Mouse (Mus musculus) frontal cortex, adult 2 months (tissue): ENCODE measurements around the gene Gm11213. TPM values are rescaled to one million over a fixed set of nuclear protein-coding genes. Genes with fewer than 3 reads are reported as not detected.

Experiments used
- DNase-seq, 2 experiments: peaks; one replicate each; pipeline ENCODE4 v3.0.0; 2022; ENCODE audit warnings: low spot score in 1 of 2; ENCODE audit errors: extremely low spot score in 1 of 2
- polyA plus RNA-seq: library from polyadenylated mRNA; depleted of rRNA; stranded (reverse); fragments of >200 nt; gene quantifications from 2 replicates; pipeline ENCODE4 v1.2.3, GENCODE M21; 2012; rRNA removed

Gm11213 gene
- polyA plus RNA-seq = not detected in 2 replicates

DNA sequence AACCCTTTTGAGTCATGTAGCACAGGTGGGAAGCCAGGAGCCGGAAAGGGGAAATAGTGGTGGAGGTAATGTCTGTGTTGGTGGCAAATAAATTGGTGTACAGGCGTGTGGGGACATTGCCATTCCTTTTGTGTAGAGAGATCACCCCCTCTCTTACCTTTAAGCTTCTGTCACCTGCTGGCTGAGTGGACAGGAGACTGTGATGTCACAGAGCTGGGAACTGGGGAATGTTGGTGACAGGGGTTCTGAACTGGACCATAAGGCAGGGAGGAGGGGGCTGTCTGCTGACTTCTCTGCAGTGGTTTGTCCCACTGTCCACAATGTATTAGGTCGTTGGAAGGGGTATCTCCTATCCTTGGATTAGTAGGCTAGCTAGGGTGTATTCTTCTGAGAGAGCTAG lies at the start of gene Gm11213:
Gm11213 (minus strand) TSS at position 317 of the 400 bp plus-strand sequence.
- DNase-seq = no peak

GRCm38 (mm10) chr4:63654381-63654780 lies 49.3 kb upstream of the Gm11213 start:
- DNase-seq = no peak

- no peak for DNase-seq
Observed at GRCm38 (mm10) chr4:63643956-63644726, 39.1 kb upstream of the Gm11213 start.

DNA sequence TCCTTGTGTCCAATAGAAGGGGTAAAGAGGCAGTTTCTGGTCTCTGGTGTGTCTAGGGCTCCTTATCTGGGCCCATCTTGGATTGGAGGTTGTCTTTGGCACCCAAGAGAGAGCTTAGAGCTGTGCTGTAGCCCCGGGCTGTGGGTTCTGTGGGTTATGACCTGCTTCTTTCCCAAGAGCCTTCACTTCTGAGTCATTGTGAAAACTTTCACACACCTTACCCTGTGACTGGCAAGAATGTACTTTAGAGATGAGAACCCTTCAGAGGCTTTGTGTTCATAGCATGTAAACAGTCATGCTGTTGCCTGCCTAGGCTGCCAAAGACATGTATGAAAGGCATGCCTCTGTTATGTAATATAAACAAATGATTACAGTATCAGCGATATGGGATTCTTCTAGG lies 34.8 kb upstream of the Gm11213 start:
- DNase-seq = no peak

DNA sequence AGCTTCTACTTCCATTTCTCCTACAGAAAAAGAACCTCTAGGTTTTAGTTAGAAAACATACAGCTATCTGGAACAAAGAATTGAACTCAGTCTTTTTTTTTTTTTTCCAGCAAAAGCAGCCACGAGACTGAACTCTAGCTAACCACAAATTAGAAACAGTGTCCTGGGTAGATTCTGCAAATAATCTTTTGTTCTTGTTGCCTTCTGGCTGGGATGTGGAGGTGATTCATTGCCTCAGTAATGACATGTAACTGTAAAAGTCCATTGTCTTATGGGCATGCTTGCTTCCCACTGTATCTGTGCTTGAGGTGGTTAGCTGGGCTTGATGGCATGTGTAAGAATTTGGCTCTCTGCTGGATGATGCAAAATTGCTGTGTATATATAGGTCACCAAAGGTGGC lies 33.5 kb upstream of the Gm11213 start:
- no peak for DNase-seq

GRCm38 (mm10) chr4:63633181-63633580 lies 28.1 kb upstream of the Gm11213 start:
- no peak for DNase-seq

GRCm38 (mm10) chr4:63627111-63627510 lies 22.1 kb upstream of the Gm11213 start:
- DNase-seq = no peak

- no peak for DNase-seq
Observed at GRCm38 (mm10) chr4:63625563-63626080, 20.6 kb upstream of the Gm11213 start.

- DNase-seq = no peak
Observed at GRCm38 (mm10) chr4:63622378-63622835, 17.3 kb upstream of the Gm11213 start, which contains the start of gene Tex48. Gene Tex48, minus strand, starts transcription at chr4:63622428.

DNA sequence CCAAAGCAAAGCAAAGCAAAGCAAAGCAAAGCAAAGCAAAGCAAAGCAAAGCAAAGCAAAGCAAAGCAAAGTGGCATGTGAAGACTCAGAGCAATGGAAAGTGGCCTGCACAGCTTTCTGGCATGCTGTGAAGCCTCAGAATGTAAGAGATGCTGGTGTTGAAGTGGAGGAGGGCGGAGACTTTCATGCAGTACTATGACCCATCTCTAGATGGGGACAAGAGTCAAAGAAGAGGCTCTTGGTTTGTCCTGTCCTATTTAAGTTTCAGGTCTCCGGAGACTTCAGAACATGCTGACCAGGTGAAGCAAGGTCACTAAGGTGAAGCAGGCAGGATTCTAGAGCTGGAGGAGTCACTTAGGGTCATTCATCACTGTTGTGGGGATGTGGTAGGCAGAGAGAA lies 16.8 kb upstream of the Gm11213 start:
- DNase-seq = no peak

- no peak for DNase-seq
Observed at GRCm38 (mm10) chr4:63608391-63608790, 3.3 kb upstream of the Gm11213 start.

DNA sequence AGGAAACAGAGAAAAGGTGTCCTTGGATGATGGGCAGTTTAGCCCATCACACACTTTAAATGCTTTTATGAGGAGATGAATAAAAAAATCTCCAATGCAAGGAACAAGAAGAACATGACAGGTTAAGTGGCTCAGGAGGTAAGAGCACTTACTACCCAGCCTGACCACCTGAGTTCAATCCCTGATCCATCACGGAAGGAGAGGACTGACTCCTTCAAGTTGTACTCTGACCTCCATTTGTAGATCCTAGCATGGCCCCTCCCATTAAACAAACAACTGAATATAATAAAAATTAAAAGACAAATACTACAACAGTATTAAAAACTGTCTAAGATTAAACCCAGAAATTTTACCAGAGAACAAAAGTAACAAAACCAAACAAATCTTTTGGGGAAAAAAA lies 907 bp upstream of the Gm11213 start:
- no peak for DNase-seq

DNA sequence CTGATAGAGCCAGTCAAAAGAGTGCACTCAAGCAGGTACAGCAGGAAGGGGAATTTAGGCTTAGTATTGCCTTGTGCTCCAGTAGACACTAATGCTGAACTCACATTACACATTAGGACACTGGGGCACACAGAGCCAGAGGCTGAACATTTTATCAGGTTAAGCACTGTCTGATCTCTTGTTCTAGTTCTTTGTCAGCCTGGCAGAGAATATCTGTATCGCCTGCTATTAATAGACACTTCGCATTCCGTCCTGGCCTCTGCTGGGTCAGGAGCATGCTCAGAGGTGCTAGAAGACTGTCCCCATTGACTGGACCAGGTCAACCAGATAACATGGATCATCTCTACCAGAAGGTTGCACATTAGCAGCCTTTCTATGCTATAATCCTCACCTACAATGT lies 484 bp upstream of the Gm11213 start:
- DNase-seq = no peak

DNA sequence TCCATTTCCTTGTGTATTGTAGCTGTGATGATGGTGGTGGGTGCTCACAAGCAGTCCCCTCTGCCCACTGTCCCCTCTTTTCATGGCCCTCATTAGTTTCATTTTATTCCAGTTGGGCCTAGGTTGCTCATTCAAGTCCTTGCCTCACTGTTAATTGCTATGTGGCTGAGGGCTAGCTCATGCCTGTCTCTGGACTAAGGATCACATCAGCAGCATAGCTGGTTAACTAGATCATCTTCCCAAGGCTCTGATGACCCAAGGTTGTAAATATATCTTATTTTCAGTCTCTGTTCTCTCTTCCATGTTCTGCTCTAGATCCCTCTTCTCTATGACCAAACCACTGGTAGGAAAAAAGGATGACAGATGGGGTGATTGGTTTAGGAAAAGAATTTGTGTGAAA lies 3.8 kb downstream of the Gm11213 start:
- no peak for DNase-seq

GRCm38 (mm10) chr4:63600786-63601185 lies 4.3 kb downstream of the Gm11213 start:
- DNase-seq = no peak

DNA sequence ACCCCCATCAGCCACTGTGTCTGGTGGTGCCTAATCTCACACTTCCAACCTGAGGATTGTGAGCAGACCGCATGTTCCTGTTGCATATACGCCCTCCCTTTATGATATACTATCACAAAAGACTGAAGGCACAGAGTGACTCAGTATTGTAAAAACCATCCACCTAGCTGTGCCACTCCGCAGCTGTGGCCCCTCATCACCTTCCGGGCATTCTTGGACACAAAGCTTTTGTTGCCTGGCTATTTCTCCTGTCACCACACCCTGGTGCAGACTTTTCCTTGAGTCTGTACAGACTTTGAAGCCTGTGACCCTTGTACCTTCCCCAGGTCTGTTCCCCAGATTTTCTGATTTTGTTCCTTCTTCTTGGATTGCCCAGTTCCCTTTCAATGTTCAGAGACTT lies 9.1 kb downstream of the Gm11213 start:
- DNase-seq = no peak

DNA sequence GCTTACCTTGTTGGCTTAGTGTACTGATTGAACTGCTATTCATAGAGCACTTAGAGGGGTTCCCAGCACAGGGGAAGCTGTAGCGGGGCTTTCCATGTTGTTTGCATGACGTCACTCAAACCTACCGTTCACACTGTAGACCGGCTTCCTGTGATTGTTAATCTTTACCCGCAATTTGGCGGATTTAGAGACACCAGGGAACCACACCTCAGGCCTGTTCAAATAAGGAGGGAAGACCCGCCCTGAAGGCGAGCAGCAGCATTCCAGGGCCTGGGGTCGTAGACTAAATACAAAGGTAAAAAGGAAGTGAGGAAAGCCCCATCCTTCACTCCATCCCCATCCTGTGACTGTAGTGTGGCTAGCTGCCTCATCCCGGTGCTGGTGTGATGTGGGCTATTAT lies 9.8 kb downstream of the Gm11213 start:
- DNase-seq = no peak

GRCm38 (mm10) chr4:63594459-63595110 lies 10.5 kb downstream of the Gm11213 start:
- no peak for DNase-seq

- no peak for DNase-seq
Observed at GRCm38 (mm10) chr4:63590538-63590937, 14.5 kb downstream of the Gm11213 start.

DNA sequence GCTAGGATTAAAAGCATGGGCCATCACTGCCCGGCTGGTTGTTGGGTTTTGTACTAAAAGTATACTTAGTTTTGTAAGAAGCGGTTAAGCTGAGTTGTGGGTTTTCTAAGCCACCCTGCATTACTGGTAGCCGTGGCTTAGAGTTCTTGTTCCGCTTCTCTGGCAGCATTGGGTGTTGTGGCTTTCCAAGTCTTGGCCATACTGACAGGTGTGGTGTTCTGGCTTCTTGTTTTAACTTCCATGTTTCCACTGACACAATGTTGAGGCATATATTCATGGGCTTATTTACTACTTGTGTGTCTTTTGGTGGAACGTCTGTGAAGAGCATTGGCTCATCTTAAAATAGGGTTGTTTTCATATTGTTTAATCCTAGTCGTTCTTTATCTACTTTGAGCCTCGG lies 15.1 kb downstream of the Gm11213 start:
- no peak for DNase-seq

DNA sequence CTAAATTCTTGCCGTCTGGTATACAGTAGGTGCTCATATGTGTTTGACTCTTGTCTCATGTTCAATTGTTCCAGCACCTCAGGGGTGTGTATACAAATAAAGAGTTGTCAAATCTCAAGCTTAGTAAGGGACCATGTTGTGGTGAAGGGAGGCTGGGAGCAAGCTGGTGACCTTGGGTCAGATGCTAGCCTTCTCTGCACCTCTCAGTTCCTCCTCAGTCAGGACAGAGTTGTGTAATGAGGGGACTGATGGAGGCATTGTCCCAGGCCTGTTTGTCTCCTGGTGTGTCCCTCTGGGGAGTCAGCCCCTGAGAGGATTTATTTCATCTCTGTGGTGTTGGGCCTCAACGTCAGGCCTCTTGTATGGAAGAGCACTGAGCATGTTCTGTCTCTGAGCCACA lies 18.8 kb downstream of the Gm11213 start:
- no peak for DNase-seq

DNA sequence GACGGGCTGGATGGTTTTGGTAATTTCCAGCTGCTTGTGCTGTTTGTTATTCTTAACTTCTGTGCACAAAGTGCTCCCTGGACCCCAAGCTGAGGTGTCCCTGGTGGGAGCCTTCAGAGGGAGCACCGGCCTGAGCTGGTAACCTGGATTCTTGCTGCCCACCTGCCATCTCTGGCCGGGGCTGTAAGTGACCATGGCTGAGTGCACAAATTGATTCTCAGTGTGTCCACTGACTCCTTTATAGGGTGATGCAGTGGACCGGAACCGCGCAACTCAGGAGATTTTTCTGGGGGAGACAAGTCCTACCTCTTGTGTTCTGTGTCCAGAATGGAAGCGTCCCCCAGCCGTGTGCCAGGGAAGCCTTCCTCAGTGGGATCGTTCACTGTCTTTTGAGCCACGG lies 19.8 kb downstream of the Gm11213 start:
- no peak for DNase-seq
